Mouse (Mus musculus) liver, embryonic 11.5 days (tissue): ENCODE measurements around the gene Eef1a2. TPM values are rescaled to one million over a fixed set of nuclear protein-coding genes. Genes with fewer than 3 reads are reported as not detected.

Experiments
- polyA plus RNA-seq: library from polyadenylated mRNA; unstranded; fragments of >200 nt; fragmentation: Nextera tagmentation; extraction: Ambion mirVana; gene quantifications from 2 replicates; pipeline ENCODE4 v1.2.1, GENCODE M21; 2014

Eef1a2 gene
- polyA plus RNA-seq, 1 experiment from 2014 or later = not detected

Other genes starting within 250 kb of the Eef1a2 start
- gene Ythdf1, start 236.1 kb downstream of the Eef1a2 start, polyA plus RNA-seq = 59.2 and 64.8 TPM in 2 replicates
- not detected in 2 replicates for gene Birc7, start 228.0 kb downstream of the Eef1a2 start, polyA plus RNA-seq
- gene Nkain4, start 202.3 kb downstream of the Eef1a2 start, polyA plus RNA-seq = 5.3 and 6.8 TPM in 2 replicates
- gene Arfgap1, start 189.8 kb downstream of the Eef1a2 start, polyA plus RNA-seq = 57.6 and 62.4 TPM in 2 replicates
- 0.10 and 0.16 TPM in 2 replicates for gene Col20a1, start 170.5 kb downstream of the Eef1a2 start, polyA plus RNA-seq
- 1.2 and 1.6 TPM in 2 replicates for gene Chrna4, start 113.5 kb downstream of the Eef1a2 start, polyA plus RNA-seq
- 0.15 and 0.18 TPM in 2 replicates for gene Kcnq2, start 21.7 kb downstream of the Eef1a2 start, polyA plus RNA-seq
- gene Ppdpf, start 30.2 kb upstream of the Eef1a2 start, polyA plus RNA-seq = 172 and 179 TPM in 2 replicates
- not detected in 2 replicates for gene Ptk6, start 45.8 kb upstream of the Eef1a2 start, polyA plus RNA-seq
- gene Srms, start 56.2 kb upstream of the Eef1a2 start, polyA plus RNA-seq = 0.23 TPM in 1 of 2 replicates, not detected in the other
- 0.34 TPM in 1 of 2 replicates, not detected in the other for gene Fndc11, start 63.0 kb upstream of the Eef1a2 start, polyA plus RNA-seq
- gene Helz2, start 85.0 kb upstream of the Eef1a2 start, polyA plus RNA-seq = 2.4 and 2.6 TPM in 2 replicates
- 14.7 and 16.4 TPM in 2 replicates for gene Gmeb2, start 131.0 kb upstream of the Eef1a2 start, polyA plus RNA-seq
- 0.59 and 0.74 TPM in 2 replicates for gene Stmn3, start 157.5 kb upstream of the Eef1a2 start, polyA plus RNA-seq
- 58.8 and 66.4 TPM in 2 replicates for gene Rtel1, start 162.7 kb upstream of the Eef1a2 start, polyA plus RNA-seq
- gene Zgpat, start 207.9 kb upstream of the Eef1a2 start, polyA plus RNA-seq = 29.5 and 35.1 TPM in 2 replicates
- gene Arfrp1, start 208.4 kb upstream of the Eef1a2 start, polyA plus RNA-seq = 48.7 and 48.9 TPM in 2 replicates
- gene Lime1, start 223.1 kb upstream of the Eef1a2 start, polyA plus RNA-seq = 17.0 and 20.2 TPM in 2 replicates